Mouse (Mus musculus) hindbrain, embryonic 12.5 days (tissue): ENCODE results near the gene Ghrh. TPM values are rescaled to one million over a fixed set of nuclear protein-coding genes. Genes with fewer than 3 reads are reported as not detected.

Experiments used
- ATAC-seq: fragments of 200-750 bp; cut with Nextera tagmentation; 2 replicates; pipeline ENCODE4 v1.8.0; 2017; ENCODE audit warnings: moderate TSS enrichment; ENCODE audit not compliant: low FRiP score
- H3K27ac ChIP-seq: fragments of 300-500 bp; sonication (generic); 2 replicates; pipeline ENCODE4 v1.5.1; 2016; ENCODE audit warnings: mild to moderate bottlenecking
- H3K27me3 ChIP-seq: fragments of 300-500 bp; sonication (generic); 2 replicates; pipeline ENCODE4 v1.6.1; 2016; ENCODE audit warnings: mild to moderate bottlenecking
- H3K36me3 ChIP-seq: fragments of 300-500 bp; sonication (generic); 2 replicates; pipeline ENCODE4 v1.6.1; 2016; ENCODE audit warnings: mild to moderate bottlenecking
- H3K4me1 ChIP-seq: fragments of 300-500 bp; sonication (generic); 2 replicates; pipeline ENCODE4 v1.6.1; 2016
- H3K4me2 ChIP-seq: fragments of 300-500 bp; sonication (generic); replicated peaks from 2 replicates; pipeline ENCODE4 v1.6.1; 2016; ENCODE audit warnings: mild to moderate bottlenecking
- H3K4me3 ChIP-seq: fragments of 300-500 bp; sonication (generic); 2 replicates; pipeline ENCODE4 v1.5.1; 2016; ENCODE audit warnings: mild to moderate bottlenecking
- H3K9ac ChIP-seq: fragments of 300-500 bp; sonication (generic); 2 replicates; pipeline ENCODE4 v1.6.1; 2016; ENCODE audit warnings: mild to moderate bottlenecking, moderate library complexity
- H3K9me3 ChIP-seq: fragments of 300-500 bp; sonication (generic); replicated peaks from 2 replicates; pipeline ENCODE4 v1.6.1; 2016; ENCODE audit warnings: mild to moderate bottlenecking
- WGBS: fragments of 180-500 bp; shearing (Covaris S2); methylation state at CpG from one replicate; pipeline ENCODE4 v1.1.7; 2016; 5-methylcytosine and 5-hydroxymethylcytosine counted together
- polyA plus RNA-seq: library from polyadenylated mRNA; unstranded; fragments of >200 nt; fragmentation: Nextera tagmentation; extraction: Ambion mirVana; gene quantifications from 2 replicates; pipeline ENCODE4 v1.2.1, GENCODE M21; 2016

Gene Ghrh
- polyA plus RNA-seq, 1 experiment from 2014 or later = 0.46 TPM

- Histone ChIP-seq H3K9ac (peak overlapping the region; percentile 50), H3K27me3 (no peaks in the 10 kb centered on the region), H3K36me3 (no peaks in the 10 kb centered on the region), H3K27ac (peak overlapping the region; percentile 91), H3K4me2 (no peak overlapping the region), H3K9me3 (no peaks in the 10 kb centered on the region), H3K4me1 (peaks cover 39% of the 10 kb centered on the region), H3K4me3 (no peak overlapping the region)
- 41% methylated on average over 11 of the region's 11 CpGs for WGBS
- ATAC-seq = peak; percentile 49
These were observed 5.6 kb downstream of the Ghrh start for GRCm38 (mm10) chr2:157341554-157342270.

GRCm38 (mm10) chr2:157340221-157340741 lies 7.0 kb downstream of the Ghrh start:
- Histone ChIP-seq H3K9ac (peak overlapping the region; percentile 47; the same call in 1 of the 2 replicates), H3K4me3 (no peak overlapping the region), H3K27me3 (no peaks in the 10 kb centered on the region), H3K9me3 (no peaks in the 10 kb centered on the region), H3K4me2 (no peak overlapping the region), H3K27ac (peak overlapping the region; percentile 91), H3K36me3 (no peaks in the 10 kb centered on the region), H3K4me1 (peaks cover 39% of the 10 kb centered on the region)
- 13% methylated on average over 7 of the region's 7 CpGs for WGBS
- ATAC-seq = peak; percentile 82

GRCm38 (mm10) chr2:157339532-157339931 lies 7.8 kb downstream of the Ghrh start:
- H3K27me3 ChIP-seq = no peaks in the 10 kb centered on the region
- 68% methylated on average over 7 of the region's 7 CpGs for WGBS

DNA sequence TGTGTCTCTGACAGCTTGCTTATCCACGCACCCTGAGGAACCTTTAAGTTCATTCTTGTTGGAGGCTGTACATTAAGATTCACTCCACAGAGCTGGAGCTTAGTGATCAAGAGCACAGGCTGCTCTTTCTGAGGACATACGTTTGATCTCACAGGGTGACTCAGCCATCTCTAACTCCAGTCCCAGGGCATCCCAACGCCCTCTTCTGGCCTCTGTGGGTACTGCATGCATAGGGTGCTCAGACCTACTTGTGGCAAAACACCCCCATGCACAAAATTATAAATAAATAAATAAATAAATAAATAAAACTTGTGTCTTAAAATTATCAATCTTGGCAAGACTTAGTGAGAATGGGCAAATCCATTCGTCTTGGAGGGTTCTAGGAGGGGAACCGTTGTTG lies 8.6 kb downstream of the Ghrh start:
- no peak overlapping the region for H3K4me2 ChIP-seq
- H3K4me3 ChIP-seq = no peak overlapping the region
- 28% methylated on average over 5 of the region's 5 CpGs for WGBS
- no peaks in the 10 kb centered on the region for H3K27me3 ChIP-seq
- no peaks in the 10 kb centered on the region for H3K36me3 ChIP-seq
- ATAC-seq = no peak
- H3K27ac ChIP-seq = 0 out of 2 replicates have a peak overlapping the region, but pooled peaks have one; percentile 12
- no peaks in the 10 kb centered on the region for H3K9me3 ChIP-seq
- no peak overlapping the region for H3K9ac ChIP-seq
- peaks cover 43% of the 10 kb centered on the region for H3K4me1 ChIP-seq

More at GRCm38 (mm10) chr2:157339532-157339931, 7.8 kb downstream of the Ghrh start:
- Histone ChIP-seq H3K4me2 (no peak overlapping the region), H3K27ac (peak overlapping the region; percentile 91), H3K9ac (no peak overlapping the region), H3K36me3 (no peaks in the 10 kb centered on the region), H3K4me3 (no peak overlapping the region), H3K9me3 (no peaks in the 10 kb centered on the region), H3K4me1 (peaks cover 40% of the 10 kb centered on the region)
- ATAC-seq = no peak

DNA sequence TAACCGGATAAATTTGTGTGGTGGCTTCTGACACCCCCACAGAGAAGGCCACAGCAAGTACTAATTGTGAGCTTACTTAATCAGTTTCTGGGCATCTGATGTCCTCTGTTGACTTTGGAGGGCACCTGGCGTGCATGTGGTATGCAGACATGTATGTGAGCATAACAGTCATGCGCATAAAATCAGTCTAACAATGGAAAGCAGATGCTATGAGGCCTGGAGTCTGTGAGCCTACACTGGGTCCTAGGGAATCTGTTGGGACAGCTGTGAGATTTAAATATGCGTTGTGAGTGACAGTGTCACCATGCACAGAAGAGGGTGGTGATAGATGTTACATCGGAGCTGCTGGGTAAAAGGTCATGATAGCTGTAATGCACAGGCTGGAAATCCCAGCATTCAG lies 15.2 kb downstream of the Ghrh start:
- no peak overlapping the region for H3K9ac ChIP-seq
- no peaks in the 10 kb centered on the region for H3K27me3 ChIP-seq
- WGBS = 60% methylated on average over 5 of the region's 5 CpGs

DNA sequence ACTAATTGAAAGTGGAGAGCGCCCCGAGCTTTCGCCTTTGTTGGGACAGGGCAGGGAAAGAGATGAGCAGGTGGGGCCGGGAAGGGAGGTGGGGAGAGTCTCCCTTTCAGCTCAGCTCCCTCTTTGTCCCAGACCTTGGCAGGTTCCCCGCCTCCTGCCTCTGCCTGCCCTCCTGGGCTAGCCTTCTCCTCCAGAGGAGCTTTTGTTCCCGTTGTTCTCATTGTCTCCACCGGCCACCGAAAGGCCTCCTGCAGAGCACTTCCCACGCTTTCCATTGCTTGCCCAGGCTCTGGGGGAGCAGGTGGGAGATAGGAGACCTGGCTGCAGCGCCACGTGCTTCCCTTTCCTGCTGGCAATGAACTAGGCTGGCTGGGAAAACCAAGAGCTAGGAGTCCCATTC lies 18.7 kb downstream of the Ghrh start:
- no peak overlapping the region for H3K4me3 ChIP-seq
- peaks cover 35% of the 10 kb centered on the region for H3K36me3 ChIP-seq
- H3K9me3 ChIP-seq = no peaks in the 10 kb centered on the region
- ATAC-seq = peak; percentile 71
- 0 out of 2 replicates have a peak overlapping the region, but pooled peaks have one; percentile 1 for H3K4me2 ChIP-seq
- H3K4me1 ChIP-seq = peaks cover 20% of the 10 kb centered on the region
- WGBS = 10% methylated on average over 11 of the region's 11 CpGs
- H3K27ac ChIP-seq = peak overlapping the region; percentile 73
- no peak overlapping the region for H3K9ac ChIP-seq
- H3K27me3 ChIP-seq = no peaks in the 10 kb centered on the region

More for the DNA sequence above, 15.2 kb downstream of the Ghrh start:
- H3K27ac ChIP-seq = peak overlapping the region; percentile 45
- H3K4me2 ChIP-seq = no peak overlapping the region
- no peak overlapping the region for H3K4me3 ChIP-seq
- no peaks in the 10 kb centered on the region for H3K9me3 ChIP-seq
- 0 out of 2 replicates have a peak, but pooled peaks have one; percentile 18 for ATAC-seq
- H3K4me1 ChIP-seq = peaks cover 24% of the 10 kb centered on the region
- H3K36me3 ChIP-seq = peaks cover 5% of the 10 kb centered on the region

DNA sequence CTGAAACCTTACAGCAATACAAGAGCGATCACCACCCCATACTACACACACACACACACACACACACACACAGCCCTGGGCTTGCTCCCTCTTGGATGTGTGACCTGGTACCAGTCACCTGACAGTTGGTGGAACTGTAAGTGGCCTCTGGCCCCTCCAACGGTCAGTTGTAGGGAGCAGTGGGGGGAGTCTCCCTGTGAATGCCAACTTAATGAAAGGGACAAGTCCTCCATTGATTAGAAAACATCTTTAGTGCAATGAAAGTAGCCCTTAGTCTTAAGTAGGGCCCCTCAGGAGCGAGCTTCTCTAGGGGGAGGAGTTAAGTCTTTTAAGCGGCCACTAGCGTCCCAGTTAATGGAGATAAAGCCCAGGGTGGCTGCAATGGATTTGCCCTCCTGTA lies 19.2 kb downstream of the Ghrh start:
- H3K27me3 ChIP-seq = no peaks in the 10 kb centered on the region
- peak overlapping the region; percentile 73 for H3K27ac ChIP-seq
- 0 out of 2 replicates have a peak overlapping the region, but pooled peaks have one; percentile 1 for H3K4me2 ChIP-seq
- WGBS = 30% methylated on average over 5 of the region's 5 CpGs
- no peaks in the 10 kb centered on the region for H3K9me3 ChIP-seq
- peaks cover 20% of the 10 kb centered on the region for H3K4me1 ChIP-seq
- peaks cover 39% of the 10 kb centered on the region for H3K36me3 ChIP-seq
- 0 out of 2 replicates have a peak overlapping the region, but pooled peaks have one; percentile 5 for H3K9ac ChIP-seq
- no peak overlapping the region for H3K4me3 ChIP-seq
- ATAC-seq = peak; percentile 61

GRCm38 (mm10) chr2:157325238-157325637 lies 22.1 kb downstream of the Ghrh start:
- no peaks in the 10 kb centered on the region for H3K27me3 ChIP-seq
- no peak overlapping the region for H3K4me2 ChIP-seq
- ATAC-seq = no peak
- H3K36me3 ChIP-seq = peaks cover 65% of the 10 kb centered on the region
- 84% methylated on average over 2 of the region's 2 CpGs for WGBS
- no peaks in the 10 kb centered on the region for H3K9me3 ChIP-seq
- no peak overlapping the region for H3K27ac ChIP-seq
- H3K9ac ChIP-seq = no peak overlapping the region
- peaks cover 15% of the 10 kb centered on the region for H3K4me1 ChIP-seq
- no peak overlapping the region for H3K4me3 ChIP-seq

GRCm38 (mm10) chr2:157322029-157322766 lies 25.1 kb downstream of the Ghrh start:
- WGBS = 91% methylated on average over 5 of the region's 5 CpGs
- no peak overlapping the region for H3K4me3 ChIP-seq
- peaks cover 84% of the 10 kb centered on the region for H3K36me3 ChIP-seq
- no peaks in the 10 kb centered on the region for H3K9me3 ChIP-seq
- ATAC-seq = no peak
- no peak overlapping the region for H3K27ac ChIP-seq
- no peak overlapping the region for H3K9ac ChIP-seq
- H3K27me3 ChIP-seq = no peaks in the 10 kb centered on the region
- H3K4me2 ChIP-seq = no peak overlapping the region
- H3K4me1 ChIP-seq = no peaks in the 10 kb centered on the region

GRCm38 (mm10) chr2:157320886-157321285 lies 26.4 kb downstream of the Ghrh start:
- Histone ChIP-seq H3K9me3 (no peaks in the 10 kb centered on the region), H3K4me1 (no peaks in the 10 kb centered on the region), H3K27ac (peak overlapping the region; percentile 30; the same call in 1 of the 2 replicates), H3K4me2 (no peak overlapping the region), H3K9ac (no peak overlapping the region), H3K36me3 (peaks cover 83% of the 10 kb centered on the region), H3K4me3 (no peak overlapping the region), H3K27me3 (no peaks in the 10 kb centered on the region)
- WGBS = 36% methylated on average over 5 of the region's 5 CpGs
- no peak for ATAC-seq

DNA sequence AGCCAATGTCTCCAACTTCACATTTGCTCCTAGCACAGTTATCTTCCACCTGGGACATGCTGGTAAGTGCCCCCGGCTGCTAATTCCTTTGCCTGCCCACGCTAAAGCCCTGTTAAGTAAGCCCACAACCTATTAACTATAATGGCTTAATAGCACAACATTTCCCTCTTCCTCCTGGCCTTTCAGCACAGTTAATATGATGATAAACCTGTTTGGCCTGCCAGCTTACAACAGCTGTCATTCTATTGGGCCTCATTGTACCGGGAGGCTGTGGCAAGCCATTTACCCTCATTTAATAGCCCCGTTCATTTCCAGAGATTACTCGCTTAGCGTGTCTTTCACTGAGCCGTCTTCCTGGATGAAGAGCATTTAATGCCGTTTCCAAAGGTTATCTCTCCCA lies 27.2 kb downstream of the Ghrh start:
- H3K27ac ChIP-seq = no peak overlapping the region
- no peaks in the 10 kb centered on the region for H3K4me1 ChIP-seq
- H3K27me3 ChIP-seq = no peaks in the 10 kb centered on the region
- no peak for ATAC-seq
- H3K36me3 ChIP-seq = peaks cover 83% of the 10 kb centered on the region
- no peaks in the 10 kb centered on the region for H3K9me3 ChIP-seq
- H3K4me2 ChIP-seq = no peak overlapping the region
- H3K9ac ChIP-seq = no peak overlapping the region
- 84% methylated on average over 8 of the region's 8 CpGs for WGBS
- no peak overlapping the region for H3K4me3 ChIP-seq

- no peak overlapping the region for H3K4me2 ChIP-seq
- H3K9ac ChIP-seq = no peak overlapping the region
- H3K4me3 ChIP-seq = no peak overlapping the region
- ATAC-seq = no peak
- H3K9me3 ChIP-seq = no peaks in the 10 kb centered on the region
- no peak overlapping the region for H3K27ac ChIP-seq
- no peaks in the 10 kb centered on the region for H3K4me1 ChIP-seq
- peaks cover 87% of the 10 kb centered on the region for H3K36me3 ChIP-seq
- WGBS = 93% methylated on average over 6 of the region's 6 CpGs
- H3K27me3 ChIP-seq = no peaks in the 10 kb centered on the region
These were observed 30.1 kb downstream of the Ghrh start for GRCm38 (mm10) chr2:157317220-157317619.
